Mouse (Mus musculus) splenic B cell, adult 2 months (primary cell): ENCODE data around the gene Klrb1c.
A peak's percentile ranks its signal among the peaks of the same experiment; 100 is the strongest.
"Not testable (repeated sequence)": the region's sequence is repeated elsewhere in the genome, so short reads cannot be mapped to it uniquely, and the experiment has no call there.

Source experiments
- DNase-seq: peaks from one replicate; pipeline ENCODE4 v3.0.0-alpha.2; 2011; ENCODE audit warnings: low read depth, low spot score
- H3K27me3 ChIP-seq: 2 replicates; pipeline ENCODE4 v1.6.1; 2012; ENCODE audit warnings: mild to moderate bottlenecking, low read length, moderate library complexity, mixed read lengths; ENCODE audit not compliant: control insufficient read depth, poor library complexity, insufficient read depth, severe bottlenecking
- H3K36me3 ChIP-seq: 2 replicates; pipeline ENCODE4 v1.6.1; 2012; ENCODE audit warnings: mild to moderate bottlenecking, low read length, moderate library complexity, mixed read lengths; ENCODE audit not compliant: control insufficient read depth, poor library complexity, insufficient read depth, severe bottlenecking

Gene Klrb1c

DNA sequence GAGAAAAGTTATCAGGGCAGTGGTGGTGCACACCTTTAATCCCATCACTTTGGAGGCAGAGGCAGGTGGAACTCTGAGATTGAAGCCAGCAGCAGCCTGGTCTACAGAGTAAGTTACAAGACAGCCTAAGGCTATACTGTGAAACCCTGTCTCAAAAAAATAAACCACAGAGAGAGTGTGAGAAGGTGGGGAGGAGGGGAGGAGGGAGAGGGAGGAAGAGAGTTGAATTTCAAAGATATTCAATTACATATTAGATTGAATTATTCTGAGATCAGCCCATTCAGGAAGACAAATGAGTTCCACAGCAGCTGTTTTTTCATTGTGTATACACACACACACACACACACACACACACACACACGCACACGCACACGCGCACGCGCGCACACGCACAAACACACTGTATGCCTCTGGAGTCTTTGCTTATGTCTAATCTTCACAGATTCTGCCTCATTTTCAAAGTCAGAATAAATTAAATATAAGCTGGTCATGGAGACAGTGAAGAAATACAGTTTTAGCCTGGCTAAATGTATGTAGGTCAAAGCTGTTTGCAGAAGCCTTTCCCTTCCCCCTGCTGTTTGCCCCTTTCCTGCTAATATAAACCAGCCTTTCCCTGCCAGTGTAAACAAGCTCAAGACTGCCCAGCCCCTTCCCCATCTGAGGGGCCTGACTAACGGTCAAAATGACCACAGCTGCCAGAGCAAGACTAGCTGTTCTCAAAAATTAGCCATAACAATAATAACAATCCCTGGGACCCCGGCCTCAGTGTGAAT, 19.3 kb downstream of the Klrb1c start:
- Histone ChIP-seq H3K36me3 (no peaks in the 10 kb centered on the region), H3K27me3 (no peaks in the 10 kb centered on the region)
- no peak for DNase-seq

DNA sequence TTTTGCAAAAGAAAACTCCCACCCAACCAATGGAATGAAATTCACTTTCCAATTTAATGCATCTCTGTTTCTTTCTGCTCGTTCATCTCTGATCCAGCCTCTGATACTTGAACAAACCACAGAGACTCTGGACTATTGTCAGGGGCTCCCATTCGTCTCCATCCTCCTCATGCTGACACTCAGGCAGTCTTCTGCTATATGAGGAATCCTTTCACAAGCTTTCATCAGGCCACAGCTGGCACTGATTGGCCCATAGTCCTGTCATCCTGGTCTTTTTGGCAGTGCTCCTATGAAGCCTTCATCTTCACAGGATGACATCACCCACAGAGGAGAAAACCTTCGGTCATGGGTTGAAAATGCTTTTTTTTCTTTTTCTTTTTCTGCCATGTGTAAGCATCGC, 21.0 kb downstream of the Klrb1c start:
- DNase-seq, result no peak
- no peaks in the 10 kb centered on the region for H3K27me3 ChIP-seq

DNA sequence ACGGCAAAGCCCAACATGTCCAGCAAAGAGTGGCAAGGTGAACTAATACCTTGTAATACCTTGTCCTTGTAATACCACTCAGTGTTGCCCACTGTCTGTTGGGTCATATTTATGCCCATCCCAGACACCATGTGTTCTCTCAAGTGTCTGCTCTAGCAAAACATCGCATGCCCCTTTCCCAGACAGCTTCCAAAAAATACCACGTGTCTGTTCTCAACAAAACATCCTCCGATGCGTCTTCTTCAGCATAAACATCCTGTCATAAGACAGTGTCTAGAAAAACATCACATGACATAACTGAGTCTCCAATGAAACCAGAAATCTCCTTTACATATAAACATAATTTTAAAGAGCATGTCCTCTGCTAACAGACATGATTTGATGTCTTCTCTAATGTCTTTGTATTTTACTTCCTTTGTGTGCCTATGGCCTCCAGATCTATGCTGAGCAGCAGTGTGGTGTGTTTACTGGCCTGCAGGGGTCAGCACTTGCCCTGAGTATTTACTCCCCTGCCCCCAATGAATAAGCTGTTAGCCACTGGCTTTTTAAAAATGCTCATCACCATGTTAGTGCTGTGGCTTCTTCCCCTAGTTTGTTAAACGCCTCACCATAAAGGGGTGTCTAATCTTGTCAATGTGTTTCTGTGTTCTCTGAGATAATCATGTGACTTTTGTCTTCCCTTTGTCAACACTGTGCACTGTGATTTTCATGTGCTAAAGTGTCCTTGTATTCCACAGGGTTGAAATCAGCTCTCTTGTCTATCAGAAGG, 22.3 kb downstream of the Klrb1c start:
- H3K36me3 ChIP-seq, H3K27me3 ChIP-seq: not testable (repeated sequence)
- peak; percentile 88 for DNase-seq

More for the DNA sequence above, 21.0 kb downstream of the Klrb1c start:
- H3K36me3 ChIP-seq, result no peaks in the 10 kb centered on the region

DNA sequence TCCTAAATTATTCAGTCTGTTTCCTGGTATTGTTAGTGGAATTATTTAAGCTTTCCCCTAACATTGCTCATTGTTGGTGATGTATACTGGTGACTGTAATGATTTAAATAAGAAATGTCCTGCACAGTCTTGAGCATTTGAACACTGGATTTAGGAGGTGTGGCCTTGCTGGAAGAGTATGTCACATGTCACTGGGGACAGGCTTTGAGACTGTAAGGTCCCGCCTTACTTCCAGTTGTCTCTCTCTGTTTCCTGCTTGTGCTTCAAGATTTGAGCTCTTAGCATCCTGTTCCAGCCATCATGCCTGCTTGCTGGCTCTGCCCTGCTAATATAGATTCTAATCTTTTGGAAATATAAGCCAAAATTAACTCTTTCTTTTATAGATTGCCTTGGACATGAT, 23.8 kb downstream of the Klrb1c start:
- H3K36me3 ChIP-seq, result no peaks in the 10 kb centered on the region
- H3K27me3 ChIP-seq, result no peaks in the 10 kb centered on the region
- no peak for DNase-seq

DNA sequence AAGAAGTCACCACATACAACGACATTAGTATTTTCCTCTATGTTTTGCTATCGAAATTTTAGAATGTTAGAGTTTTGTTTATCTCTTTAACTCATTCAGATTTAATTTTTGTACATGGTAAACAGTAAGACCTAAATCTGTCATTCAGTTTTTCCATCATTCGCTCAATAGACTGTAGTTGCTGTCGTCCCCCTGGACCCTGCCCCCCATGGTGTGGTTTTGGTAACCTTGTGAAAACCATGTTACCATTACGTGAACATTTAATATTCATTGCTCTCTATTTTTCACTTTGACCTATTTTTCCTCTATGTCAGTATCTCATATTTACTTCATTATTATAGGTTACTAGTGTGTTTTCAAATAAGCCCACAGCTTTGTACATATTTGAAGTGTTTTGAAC, 24.4 kb downstream of the Klrb1c start:
- no peak for DNase-seq
- Histone ChIP-seq H3K27me3 (no peaks in the 10 kb centered on the region), H3K36me3 (no peaks in the 10 kb centered on the region)

DNA sequence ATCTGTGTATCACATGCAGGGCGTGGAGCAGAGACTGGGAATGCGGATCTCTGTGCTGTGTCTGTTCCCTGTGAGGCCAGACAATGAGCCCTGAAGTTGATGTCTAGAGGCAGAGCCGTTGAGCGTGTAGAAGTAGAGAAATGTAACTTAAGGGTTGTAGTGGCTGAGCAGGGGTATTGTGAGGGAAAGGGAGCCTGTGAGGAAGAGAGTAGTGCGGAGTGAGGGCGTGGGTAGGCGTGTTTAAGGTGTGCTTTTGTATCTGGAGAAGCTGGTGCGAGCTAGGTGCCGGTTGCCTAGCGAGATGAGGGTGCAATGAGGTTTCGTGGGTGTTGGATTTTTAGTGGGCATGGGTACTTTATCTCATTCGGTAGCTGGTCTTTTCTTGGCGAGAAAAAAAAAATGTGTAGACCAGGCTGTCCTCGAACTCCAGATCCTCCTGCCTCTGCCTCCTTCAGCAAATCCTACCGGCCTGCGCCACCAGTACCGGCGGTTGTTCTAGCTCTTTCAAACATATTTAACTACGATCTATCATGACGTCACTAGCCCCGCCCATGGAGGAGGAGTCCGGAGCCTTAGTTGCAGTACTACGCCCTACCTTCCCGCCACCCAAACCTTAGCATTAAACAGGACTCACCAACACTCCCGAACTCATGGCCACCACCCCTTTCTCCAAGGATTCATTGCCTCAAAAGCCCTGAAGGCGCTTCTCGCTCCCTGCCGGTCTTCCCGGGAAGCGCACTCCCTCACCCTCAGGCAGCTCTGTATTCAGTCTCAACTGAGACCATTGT, 25.1 kb downstream of the Klrb1c start:
- no peaks in the 10 kb centered on the region for H3K27me3 ChIP-seq
- no peaks in the 10 kb centered on the region for H3K36me3 ChIP-seq
- DNase-seq, result peak; percentile 97

DNA sequence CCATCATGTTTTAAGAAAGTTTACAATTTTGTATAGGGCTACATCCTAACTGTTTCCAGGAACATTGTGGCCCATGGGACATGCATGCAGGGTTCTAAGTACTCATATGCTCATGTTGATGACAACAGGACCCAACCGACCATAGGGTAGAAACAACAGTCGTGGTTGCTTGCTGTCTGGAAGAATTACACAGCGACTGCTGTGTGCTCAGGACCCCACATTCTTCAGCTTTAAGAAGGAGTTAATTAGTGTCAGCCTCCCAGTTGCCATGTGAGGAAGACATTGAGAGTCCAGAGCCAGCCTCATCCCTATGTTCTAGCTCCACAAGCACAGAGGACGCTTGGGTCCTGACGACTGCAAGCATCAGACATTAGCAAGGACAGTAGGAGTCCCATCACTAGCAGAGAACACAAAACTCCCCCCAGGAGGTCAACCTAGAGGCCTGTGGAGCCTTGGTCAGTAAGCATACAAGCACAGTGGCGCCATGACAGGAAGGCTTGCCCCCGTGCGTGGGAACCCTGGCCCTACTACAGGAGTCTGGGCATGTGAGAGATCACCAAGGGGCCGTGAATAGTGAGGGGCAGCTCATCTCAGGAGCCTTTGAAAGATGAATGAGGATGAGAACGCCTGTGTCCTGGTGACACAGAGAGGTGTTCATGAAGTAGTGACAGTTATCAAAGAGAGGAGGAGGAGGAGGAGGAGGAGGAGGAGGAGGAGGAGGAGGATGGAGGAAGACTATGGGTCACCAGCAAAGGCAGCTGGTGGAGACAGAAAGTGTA, 25.9 kb downstream of the Klrb1c start:
- DNase-seq, result not testable (repeated sequence)

DNA sequence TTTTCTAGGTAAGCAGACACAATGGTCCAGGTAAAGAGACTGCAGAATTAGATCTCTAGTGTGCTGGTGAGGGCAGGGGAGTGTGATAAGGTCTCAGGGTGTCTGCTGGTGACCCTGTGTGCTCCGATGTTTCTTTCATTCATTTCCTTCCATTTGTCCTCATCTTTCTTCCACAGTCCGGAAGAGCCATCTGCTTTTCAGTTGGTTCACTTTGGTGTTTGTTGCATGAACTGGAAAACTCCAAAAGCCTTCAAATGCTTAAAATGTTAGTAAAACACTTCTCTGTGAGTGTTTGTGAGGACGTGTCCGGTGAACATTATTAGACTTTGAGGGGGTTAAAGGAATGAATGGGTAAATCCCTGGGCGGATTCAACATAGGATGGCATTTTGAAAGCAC, 27.9 kb downstream of the Klrb1c start:
- Histone ChIP-seq H3K36me3 (no peaks in the 10 kb centered on the region), H3K27me3 (no peaks in the 10 kb centered on the region)
- DNase-seq, result no peak

More for the DNA sequence above, 25.9 kb downstream of the Klrb1c start:
- H3K27me3 ChIP-seq, H3K36me3 ChIP-seq: not testable (repeated sequence)

DNA sequence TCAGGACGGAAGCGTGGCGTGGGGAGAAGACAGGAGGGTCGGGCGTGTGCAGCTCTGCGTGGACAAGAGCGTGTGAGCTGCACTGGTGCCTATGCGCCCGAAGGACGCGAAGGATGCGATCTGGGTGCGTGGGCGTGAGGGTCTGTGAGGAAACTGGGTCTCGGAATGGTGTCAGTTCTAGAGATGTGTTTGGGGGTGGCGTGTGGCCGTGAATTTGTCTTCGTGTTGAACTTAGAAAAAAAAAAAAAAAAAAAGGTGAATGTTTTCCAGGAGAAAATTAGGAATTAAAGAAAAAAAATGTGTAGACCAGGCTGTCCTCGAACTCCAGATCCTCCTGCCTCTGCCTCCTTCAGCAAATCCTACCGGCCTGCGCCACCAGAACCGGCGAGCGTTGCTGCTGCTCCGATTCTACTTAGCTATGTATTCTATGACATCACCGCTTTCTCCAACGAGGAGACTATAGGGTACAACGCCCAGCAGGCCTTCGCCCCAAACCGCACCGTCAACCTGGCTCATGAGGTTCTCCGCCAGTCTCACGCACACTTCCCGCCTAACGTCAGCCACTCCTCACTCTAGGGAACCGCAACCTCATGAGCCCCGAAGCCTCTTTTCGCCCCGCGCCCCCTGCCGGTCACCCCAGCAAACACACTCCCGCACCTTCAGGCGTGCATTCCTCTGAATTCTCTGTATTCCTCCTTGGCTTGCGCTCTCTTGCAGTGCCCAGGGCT, 28.4 kb downstream of the Klrb1c start:
- not testable (repeated sequence) for H3K27me3 ChIP-seq

DNA sequence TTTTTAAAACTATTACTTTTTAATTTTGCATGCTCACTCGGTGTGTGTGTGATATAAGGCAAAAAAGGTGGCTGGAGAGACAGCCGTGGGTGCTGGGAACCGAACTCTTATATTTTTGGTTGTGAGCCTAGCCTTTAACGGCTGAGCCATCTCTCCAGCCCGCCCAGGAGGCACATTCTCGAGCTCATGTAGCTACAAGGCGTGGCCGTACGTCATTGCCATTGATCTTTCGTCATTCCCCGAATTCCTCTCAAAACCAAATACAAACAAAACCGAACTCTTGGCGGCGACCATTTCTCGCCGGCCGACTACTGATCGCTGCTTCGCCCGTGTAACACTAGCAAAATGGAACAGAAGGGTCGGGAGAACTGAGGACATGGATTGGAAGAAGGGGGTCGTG, 29.0 kb downstream of the Klrb1c start:
- H3K36me3 ChIP-seq, H3K27me3 ChIP-seq: not testable (repeated sequence)
- peak; percentile 96 for DNase-seq

More for the DNA sequence above, 28.4 kb downstream of the Klrb1c start:
- H3K36me3 ChIP-seq, result not testable (repeated sequence)
- DNase-seq, result peak; percentile 93

DNA sequence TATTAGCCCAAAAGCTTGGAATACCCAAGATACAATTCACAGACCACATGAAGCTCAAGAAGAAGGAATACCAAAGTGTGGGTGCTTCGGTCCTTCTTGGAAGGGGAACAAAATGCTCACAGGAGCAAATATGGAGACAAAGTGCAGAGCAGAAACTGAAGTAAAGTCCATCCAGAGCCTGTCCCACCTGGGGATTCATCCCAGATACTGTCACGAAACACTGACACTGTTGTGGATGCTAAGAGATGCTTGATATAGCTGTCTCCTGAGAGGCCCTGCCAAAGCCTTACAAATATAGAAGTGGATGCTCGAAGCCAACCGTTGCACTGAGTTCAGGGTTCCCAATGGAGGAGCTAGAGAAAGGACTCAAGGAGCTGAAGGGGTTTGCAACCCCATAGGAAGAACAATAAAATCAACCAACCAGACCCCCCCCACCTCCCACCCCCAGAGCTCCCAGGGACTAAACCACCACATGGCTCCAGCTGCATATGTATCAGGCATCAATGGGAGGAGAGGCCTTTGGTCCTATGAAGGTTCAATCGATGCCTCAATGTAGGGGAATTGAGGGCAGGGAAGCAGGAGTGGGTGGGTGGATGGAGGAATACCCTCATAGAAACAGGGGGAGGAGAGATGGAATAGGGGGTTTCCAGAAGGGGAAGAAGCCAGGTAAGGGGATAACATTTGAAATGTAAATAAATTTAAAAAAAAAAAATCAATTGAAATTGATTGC, 29.6 kb downstream of the Klrb1c start:
- Histone ChIP-seq H3K36me3 (no peaks in the 10 kb centered on the region), H3K27me3 (no peaks in the 10 kb centered on the region)
- no peak for DNase-seq

DNA sequence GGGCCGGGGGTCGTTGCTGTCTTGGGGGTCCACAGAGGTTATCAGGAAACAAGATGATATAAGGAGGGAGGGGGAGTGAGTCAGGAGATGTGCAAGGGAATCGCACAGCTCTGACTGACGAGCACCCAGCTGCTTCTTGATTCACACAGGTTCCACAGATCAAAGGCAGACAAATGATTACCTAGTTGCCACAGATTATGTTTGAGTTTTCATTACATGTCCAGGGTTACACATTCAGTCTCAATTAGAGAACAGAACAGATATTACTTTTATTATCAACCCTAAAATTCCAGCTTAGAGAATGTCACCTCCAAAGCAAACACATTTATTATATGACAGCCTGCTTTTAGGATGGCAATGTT, 33.6 kb downstream of the Klrb1c start:
- not testable (repeated sequence) for H3K27me3 ChIP-seq

DNA sequence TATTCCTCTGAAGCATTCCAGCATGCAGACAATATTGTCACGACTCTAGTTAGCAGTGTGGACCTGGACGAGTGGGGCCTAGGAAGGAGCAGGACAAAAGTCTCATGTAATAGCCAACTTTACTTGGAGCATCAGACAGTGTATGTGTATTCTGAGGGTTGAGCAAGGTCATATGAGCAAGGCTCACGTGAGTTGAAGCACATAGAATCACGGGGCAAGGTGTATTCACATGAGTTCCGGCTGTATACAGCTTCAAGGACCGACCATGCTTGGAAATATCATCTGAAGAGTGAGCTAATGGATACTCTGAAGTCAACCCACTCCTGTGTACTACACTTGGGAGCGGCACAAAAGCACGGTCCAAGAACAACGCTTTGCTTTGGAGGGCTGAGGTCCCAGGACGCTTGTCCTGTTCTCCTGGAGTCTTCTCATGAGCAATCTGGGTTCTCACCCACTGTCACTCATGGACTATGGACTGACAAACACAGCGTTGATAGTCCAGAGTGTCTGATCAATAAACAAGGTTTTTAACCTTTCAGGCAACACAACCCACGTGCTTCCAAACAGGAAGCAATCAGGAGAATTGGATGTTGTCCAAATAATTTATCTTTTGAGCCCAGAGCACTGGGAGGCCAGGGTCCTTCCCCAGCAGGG, 34.1 kb downstream of the Klrb1c start:
- H3K27me3 ChIP-seq, H3K36me3 ChIP-seq, DNase-seq: not testable (repeated sequence)

More for the DNA sequence above, 33.6 kb downstream of the Klrb1c start:
- H3K36me3 ChIP-seq, DNase-seq: not testable (repeated sequence)
